Mouse (Mus musculus): ENCODE measurements around the gene Tmod2.

- TF ChIP-seq CEBPB (IDR thresholded peaks at IDR 0.05; ENCODE audit: low read depth) = no peak
- TF ChIP-seq MAX (IDR thresholded peaks at IDR 0.05) = no peak
- no peak for TF ChIP-seq CTCF (IDR thresholded peaks at IDR 0.05; ENCODE audit: control insufficient read depth, insufficient read depth, insufficient read length)
- no peak for TF ChIP-seq USF1 (IDR thresholded peaks at IDR 0.05; ENCODE audit: low read depth)
- no peak for TF ChIP-seq MYOD1 (IDR thresholded peaks at IDR 0.05; ENCODE audit: control insufficient read depth, insufficient read length, low read depth)
- no peak for TF ChIP-seq MYOG (IDR thresholded peaks at IDR 0.05; ENCODE audit: control insufficient read depth, extremely low read depth, insufficient read length)
Observed at GRCm38 (mm10) chr9:75563176-75563575, 47.9 kb downstream of the Tmod2 start.

Data from C2C12 (cell line).